Mouse (Mus musculus): ENCODE data around the gene Tmpo.

Tmpo gene

DNA sequence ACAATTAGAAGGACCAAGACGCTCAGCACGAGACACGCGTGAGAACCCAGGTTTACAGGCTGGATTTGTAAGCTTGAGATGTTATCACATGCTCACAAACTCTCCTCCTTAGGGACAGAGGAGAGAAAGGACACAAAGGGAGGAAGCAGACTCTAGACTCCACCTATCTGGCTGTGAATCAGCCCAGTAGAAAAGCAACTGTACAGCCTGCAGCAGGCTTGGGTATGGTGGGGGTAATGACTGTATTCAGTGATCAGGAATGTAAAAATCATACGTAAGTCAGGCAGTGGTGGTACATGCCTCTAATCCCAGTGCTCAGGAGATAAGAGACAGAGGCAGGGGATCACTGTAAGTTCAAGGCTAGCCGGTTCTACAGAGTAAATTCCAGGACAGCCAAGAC is 24.8 kb downstream of the Tmpo start:
- no peak for DNase-seq

DNA sequence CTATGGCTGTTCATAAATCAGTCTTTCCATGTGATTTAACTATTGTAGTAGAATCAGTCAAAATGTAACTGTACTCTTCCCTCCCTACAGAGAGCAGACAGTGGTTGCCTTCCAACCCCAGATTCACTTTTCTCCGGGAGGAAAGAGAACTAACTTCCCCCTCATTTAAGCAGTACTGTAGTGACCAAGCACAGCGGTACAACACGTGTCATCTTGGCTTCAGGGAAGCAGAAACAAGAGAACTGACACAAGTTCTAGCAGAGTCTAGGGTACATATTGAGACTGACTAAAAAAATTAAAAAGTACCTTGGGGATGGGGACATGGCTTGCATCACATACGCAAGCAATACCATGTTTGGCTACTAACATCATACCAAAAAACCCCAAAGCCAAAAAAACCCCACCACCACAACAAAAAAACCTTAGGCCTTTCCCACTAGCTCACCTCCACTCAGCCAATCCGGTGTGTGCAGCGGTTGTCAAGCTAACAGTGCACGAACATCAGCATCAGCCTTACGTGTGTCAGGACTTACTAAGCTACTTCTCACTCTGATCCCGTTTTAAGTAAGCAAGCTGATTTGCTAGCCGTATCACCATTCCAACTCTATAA is 27.1 kb downstream of the Tmpo start:
- no peak for DNase-seq

DNA sequence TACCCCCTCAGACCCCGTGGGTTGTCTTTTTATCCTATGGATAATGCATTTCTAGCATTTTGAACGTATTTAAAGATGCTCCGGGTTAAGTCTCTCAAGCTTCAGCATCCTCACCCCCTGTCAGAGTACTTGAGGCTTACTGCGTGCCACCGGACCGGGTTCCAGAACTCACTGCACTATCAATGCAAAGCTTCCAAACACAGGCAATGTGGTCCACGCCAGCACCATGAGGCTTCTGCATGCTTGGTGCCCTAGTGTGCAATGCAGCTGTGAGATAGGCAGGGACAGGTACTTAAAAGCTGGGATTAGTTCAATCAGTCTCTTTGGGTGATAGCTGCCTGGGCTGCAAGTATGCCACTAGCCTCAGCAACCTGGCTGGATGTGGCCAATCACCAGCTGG is 35.7 kb downstream of the Tmpo start:
- DNase-seq, result no peak

DNA sequence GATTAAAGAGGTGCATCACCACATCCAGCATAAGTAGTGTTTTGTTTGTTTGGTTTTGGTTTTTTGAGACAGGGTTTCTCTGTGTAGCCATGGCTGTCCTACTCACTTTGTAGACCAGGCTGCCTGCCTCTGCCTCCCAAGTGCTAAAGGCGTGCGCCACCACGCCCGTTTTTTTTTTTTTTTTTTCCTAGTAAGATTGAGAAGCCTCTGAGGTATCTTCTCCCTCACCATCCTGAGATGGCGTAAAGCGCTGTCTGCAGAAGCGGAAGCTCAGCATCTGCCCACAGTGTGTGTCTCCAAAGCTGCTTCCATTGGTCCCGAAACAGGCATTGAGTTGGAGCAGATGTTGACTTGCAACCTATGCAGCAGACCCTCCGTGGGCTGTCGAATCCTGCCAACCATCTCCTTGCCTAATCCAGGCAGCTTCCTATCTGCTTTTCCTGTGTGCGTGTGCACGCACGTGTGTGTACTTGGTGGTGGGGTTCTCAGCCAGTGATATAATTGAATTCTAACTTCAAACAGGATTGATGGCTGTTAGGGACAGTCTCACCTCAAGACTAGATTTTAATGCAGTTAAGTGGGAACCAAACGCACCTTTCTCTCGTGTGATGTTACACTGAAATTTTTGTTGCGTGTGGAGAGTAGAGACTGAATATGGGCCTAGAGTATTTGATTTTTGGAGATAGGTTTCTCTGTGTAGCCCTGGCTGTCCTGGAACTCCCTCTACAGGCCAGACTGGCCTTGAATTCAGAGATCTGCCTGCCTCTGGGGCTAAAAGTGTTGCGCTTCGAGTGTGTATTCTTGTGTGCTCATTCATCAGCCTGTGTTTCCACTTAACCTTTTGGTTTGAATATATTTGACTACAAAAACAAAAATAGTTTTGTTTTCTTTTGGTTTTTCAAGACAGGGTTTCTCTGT is 37.5 kb downstream of the Tmpo start:
- no peak for DNase-seq

DNA sequence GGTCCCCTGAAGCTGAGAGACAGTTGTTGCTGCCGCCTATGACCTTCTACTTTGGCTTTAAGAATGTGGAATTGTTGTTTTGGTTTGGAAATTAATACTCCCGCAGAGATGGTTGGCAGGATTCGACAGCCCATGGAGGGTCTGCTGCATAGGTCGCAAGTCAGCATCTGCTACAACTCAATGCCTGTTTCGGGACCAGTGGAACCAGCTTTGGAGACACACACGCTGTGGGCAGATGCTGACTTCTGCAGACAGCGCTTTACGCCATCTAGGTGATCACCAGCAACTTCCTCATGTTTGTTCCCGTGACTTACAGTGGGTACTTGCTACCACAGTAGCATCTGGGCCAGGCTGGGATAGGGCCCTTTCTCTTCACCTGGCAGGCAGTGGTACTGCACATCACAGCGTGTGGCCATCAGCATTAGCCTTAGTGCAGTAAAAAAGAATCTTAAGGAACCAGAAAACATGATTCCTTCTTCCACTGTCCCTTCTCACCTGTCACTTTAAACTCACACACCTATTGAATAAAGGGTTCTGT is 38.4 kb downstream of the Tmpo start:
- peak; percentile 20 for DNase-seq

DNA sequence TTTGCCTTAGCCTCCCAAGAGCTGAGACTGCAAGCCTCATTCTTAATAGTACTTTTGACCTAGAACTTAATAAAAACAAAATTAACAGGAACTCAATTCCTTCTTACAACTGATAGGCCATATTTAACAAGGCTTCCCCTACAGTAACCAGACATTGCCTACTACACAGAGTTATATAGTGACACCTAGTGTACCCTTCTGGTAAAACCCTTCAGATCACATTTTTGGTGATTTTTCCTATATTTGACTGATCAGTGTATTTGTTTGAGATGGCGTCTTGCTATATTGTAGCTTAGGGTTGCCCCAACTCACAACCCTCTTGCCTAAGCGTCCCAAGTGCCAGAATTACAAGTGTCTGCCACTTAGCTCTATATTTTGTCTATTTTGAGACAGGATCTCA is 39.6 kb downstream of the Tmpo start:
- DNase-seq, result peak; percentile 73

DNA sequence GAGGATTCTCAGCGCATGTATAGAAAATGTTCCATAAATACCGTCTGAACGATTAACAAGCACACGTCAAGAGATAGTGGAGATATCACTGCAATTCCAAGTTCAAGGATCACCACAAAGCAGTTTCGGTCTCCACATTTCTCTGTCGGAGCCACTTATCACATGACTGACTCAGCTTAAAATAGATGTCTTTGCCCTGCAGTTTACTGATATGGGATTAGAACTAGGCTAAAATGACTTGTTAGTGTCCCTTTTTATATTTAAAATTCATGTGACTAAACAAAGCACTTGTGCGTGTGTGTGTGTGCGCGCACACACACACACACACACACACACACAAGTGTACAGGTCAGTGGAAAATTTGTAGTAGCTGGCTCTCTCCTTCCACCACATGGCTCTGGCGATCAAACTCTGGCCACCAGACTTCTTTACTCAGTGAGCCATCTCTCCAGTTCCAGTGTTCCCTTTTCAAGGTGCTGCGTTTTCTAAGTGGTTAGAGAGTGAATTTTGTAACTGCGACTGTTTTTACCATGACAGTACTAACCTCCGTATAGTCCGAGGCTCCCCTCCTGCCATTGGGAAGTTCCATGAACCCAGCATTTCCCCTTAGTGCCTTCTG is 41.9 kb downstream of the Tmpo start:
- no peak for DNase-seq

DNA sequence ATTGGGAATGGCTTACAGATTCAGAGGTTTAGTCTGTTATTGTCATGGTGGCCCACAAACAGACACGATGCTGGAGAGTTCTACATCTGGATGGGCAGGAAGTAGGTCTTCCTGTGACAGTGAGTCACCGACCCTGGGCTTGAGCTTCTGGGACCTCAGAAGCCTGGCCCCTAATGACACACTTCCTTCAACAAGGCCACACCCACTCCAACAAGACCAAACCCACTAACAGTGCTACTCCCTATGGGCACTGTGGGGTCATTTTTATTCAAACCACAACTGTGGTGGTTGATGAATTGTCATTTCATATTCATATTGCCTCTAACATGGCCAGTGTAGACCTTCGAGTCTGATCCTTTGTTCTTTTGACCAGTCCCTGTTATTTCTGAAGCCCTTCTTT is 42.8 kb downstream of the Tmpo start:
- DNase-seq, result no peak

DNA sequence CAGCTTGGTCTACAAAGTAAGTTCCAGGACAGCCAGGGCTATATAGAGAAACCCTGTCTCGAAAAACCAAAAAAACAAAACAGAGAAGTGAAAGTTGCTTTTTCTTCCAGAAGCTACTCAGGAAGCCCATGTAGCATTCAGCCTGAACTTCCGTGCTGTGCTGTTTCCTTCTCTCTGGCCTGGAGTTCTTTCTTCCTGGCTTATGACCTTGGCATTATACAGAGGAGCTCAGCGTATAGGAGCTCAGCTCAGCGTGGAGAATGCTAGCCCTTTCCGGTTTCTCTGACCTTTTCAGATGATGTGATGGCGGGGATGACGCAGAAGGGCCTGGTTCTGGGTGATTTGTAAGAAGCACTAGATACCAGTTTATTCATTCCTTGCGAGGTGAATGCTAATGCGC is 43.7 kb downstream of the Tmpo start:
- no peak for DNase-seq

DNA sequence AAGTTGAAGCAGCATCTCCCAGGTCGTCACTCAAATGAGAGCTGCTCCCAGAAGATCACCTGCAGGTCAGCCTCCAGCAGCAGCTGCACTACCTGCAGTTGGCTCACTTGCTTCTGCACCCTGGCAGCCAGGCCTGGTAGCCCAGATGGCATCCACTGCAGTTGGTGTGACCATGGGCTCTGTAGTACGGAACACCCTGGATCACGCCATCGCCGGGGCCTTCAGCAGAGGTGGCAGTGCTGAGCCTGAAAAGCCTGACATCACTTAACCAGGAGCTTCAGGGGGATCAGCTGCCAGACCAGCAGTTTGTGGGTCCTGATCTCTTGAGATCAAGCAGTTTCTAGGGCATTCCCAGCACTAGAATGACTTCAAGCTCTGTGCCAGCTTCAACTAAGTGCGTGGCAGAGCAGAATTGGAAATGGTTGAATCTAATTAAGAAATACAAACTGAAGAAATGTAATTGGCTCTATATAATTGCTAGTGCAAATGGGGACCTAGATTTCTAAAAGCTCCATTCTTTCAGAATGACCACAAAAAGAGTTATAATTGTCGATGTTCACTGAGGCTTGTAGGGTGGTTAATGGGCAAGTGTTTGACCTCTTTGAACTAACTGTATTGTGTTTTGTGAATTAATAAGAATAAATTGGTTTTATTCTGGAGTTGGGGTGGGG is 45.7 kb downstream of the Tmpo start:
- DNase-seq, result peak; percentile 94

DNA sequence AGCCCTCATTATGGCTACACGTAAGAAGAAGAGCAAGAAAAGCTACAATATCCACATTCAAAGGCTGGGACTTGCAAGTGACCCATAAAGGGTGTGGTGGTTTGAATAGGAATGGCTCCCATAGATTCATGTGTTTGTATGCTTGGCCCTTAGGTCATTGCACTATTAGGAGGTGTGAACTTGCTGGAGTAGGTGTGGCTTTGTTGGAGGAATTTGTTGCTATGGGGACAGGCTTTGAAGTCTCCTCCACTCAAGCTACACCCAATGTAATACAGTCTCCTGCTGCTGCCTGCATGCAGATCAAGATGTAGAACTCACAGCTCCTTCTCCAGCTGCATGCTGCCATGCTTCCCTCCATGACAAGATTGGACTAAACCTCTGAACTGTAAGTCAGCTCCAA is 49.5 kb downstream of the Tmpo start:
- DNase-seq, result no peak

DNA sequence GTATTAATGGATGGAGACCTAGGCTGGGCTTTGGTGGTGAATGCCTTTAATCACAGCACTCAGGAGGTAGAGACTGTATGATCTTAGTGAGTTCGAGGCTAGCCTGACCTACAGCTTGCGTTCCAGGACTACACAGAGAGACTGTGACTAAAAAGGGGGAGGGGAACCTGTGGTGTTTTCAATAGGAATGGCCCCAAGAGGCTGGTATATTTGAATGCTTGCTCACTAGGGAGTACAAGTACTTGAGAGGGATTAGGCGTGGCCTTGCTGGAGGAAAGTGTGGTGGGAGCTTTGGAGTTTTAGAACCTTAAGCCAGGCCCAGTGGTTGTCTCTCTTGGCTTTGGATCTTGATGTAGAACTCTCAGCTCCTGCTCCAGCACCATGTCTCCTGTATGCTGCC is 50.3 kb downstream of the Tmpo start:
- DNase-seq, result no peak

DNA sequence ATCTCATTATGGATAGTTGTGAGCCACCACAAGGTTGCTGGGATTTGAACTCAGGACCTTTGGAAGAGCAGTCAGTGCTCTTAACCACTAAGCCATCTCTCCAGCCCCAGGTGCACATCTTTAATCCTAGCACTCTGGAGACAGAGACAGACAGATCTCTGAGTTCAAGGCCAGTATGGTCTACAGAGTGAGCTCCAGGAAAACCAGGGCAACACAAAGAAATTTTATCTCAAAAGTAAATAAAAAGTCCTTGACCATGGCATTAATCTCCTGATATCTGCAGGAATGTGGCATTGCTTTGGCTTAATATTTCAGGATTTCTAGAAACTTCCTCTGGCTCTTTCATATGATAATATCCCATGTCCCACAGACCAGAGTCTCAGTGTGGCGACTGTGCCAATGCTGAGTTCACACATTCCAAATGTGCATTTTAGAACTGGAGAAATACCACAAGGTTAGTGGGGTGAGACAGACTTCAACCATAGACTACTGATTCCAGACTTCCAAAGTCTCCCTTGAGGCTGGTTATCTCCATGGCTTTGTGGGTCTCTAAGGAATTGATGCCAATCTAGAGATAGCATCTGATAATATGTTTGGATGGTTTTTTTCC is 52.5 kb downstream of the Tmpo start:
- no peak for DNase-seq

DNA sequence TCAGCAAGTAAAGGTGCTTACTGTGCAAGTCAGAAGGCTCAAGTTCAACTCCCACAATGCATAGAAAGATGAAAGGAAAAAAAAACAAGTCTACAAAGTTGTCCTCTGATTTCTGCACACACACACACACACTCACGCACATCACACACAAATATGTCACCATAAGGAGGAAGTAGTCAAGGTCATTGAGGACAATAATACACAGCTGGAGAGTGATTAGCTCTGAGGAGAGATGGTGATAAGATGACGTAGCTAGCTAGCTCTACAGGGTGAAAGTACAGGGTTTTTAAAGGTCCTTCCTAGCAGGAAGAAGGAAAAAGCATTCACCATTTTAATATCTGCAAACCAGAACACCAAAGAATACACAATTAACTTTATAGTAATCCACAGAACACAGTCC is 53.7 kb downstream of the Tmpo start:
- DNase-seq, result no peak

DNA sequence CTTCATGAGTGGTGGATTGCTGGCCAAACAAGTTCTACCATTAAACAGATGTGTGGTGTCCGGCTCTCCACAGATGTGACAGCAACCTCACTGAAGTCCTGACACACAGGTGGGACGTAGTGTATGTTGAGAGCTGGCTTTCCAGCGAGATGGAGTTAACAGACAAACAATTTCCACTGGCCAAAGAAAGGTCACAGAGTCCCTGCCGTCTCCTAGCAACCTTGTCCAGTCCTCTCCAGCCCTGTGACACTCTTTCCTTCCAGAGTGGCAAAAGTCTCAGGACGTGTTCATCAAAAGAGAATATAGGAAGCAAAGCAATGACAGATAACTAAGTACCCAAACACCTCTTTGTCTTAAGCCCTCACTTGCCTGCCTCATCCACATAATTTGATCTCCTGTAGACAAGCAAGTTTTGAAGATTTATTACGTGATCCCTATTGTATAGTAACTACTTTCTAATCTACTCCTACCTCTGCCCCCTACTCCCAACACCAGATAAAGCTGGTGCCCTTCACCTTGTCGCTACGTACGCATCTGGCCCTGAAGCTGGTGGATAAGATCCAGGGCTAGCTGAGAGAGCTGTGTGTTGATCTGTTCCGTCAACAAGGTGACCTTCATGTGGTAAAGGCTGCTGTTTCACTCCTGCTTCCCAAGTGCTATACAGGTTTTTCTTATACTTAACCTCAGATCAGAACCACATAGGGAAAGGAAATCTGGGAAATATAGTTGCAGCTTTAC is 54.3 kb downstream of the Tmpo start:
- DNase-seq, result no peak

DNA sequence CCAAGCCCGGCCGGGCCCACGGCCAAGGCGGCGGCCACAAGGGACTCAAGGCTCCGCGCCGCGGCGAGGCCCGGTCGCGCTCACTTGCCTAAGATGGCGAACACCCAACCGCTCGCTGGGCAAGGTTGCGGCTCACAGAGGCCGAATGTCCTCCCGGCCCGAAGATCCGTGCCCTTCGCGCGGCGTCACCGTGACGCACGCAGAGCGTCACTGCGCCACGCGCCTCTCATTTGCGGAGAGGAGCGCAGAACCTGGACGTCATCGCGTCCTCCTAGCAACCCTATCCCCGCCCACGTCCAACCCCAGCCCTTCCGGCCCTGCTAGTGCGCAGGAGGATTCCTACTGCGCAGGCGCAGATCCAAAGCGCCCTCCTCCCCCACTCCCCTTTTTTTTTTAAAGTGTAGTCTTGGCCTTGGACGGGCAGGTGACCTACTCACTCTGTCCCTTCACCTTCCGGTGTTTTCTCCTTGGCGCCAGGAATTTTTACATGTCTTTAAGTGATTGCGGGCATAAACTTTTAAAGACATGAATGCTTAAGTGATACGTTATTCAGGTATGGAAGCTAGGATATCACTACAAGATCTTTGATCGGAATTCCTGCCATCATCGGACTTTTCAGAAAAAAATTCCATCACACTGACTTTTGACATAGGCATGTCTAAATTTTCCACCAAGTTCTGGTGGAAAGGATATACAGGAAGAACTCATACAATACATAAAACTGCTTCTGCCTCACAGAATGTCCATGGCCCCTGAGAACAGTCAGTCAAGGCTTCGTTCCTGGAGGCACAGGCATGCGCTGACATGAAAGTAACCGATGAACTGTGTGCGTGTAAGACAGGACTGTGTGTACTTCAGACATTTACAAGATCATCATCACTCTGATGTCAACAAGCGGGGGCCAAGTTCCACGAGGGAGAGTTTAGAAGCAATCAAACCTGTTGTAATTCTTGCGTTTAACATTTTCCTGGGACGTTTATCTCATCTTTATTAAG is 57.0 kb downstream of the Tmpo start, which contains the start of gene Slc25a3:
Gene Slc25a3, minus strand, starts transcription at position 232 of the 995 bp plus-strand sequence.
- peak; percentile 99 for DNase-seq

DNA sequence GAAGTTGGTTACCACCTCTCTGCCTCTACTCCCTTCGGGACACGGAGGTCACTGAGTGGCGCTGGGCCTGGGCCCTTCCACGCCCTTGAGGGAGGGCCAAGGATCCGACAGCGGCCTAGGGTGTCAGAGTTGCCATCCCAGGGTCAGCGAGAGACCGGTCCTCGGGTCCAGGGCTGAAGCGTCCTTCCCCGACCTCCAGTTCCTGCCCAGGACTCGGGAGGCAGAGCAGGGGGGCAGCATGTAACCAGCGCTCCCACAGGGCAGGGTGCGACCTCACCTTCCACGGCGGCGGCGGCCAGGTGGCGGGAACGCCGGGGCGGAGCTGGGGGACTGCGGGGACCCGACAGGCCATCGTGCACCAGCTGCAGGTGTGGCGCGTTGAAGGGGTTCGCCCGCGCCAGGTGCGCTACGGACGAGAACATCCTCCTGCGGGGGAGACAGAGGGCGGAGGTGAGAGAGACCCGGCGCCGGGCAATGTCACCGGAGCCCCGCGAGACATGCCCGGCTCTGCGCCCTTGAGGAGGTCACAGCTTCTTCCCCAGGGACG is 57.8 kb downstream of the Tmpo start:
- DNase-seq, result no peak

DNA sequence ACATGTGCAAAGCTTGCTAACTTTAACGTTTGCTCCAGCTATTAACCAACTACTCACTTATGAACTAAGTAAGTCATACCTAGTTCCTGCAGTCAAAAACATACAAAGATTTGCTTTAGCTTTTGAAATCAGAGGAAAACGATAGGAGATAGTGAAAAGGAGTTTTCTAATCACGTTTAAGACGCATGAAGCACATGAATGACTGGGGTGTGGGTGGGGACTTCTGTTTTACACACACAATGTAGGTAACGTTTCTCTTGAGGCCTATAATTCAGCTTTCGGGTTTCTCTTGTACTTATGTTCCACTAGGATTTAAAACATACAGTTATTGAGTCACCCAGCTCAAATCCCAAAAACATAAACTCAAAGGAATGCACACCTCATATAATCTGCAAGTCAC is 58.5 kb downstream of the Tmpo start:
- DNase-seq, result no peak

DNA sequence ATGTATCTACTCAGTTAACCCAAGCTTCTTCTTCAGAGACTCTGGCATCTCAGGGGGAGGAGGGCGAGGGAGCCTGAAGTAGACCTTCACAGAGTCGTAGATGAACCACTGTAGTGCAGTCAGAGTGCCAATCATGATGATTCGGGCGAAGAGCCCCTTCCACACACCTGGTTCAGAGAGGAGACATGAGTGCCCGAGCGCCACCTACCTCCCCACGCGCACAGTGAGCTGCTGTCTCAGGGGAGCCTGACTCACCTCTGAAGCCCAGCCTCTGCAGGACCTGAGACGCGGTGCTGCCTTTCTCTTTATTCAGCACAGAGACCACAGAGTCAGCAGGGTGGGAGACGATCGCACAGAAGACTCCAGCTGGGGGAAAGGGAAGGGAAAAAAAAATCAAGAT is 64.2 kb downstream of the Tmpo start:
- no peak for DNase-seq

DNA sequence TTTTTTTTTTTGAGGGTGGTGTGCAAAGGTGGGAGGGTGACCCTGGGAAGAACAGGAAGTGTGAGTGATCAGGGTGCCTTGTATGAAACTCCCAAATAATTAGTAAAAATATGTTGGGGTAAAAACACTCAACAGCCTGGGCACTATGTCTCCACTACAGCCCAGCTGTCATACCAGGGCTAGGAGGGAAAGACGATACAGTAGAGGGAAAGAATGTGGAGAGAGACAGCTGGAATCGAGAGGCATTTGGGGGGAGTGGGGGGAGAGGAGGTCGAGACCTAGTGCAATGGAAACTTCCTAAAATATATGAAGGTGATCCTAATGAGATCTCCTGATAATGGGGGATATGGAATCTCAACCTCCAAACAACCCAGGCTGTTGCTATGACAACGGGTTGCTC is 71.3 kb downstream of the Tmpo start:
- no peak for DNase-seq

Measured in retina, postnatal 1 day (tissue).